Mouse (Mus musculus) monocyte, adult 5-6 weeks (primary cell): ENCODE measurements at regions not wholly inside any gene's neighbourhood (a gene's known extent, or its start where the extent isn't known, plus 50 kb on each side); places are given as distances from the start of the nearest gene placed in this dataset.

Source experiments
- ATAC-seq: fragments of 153-309, 156-312 bp; replicated peaks from 2 replicates; pipeline ENCODE4 v1.8.0; 2017; ENCODE audit warnings: mild to moderate bottlenecking; ENCODE audit not compliant: low TSS enrichment, insufficient number of reproducible peaks, severe bottlenecking, poor library complexity, low FRiP score

DNA sequence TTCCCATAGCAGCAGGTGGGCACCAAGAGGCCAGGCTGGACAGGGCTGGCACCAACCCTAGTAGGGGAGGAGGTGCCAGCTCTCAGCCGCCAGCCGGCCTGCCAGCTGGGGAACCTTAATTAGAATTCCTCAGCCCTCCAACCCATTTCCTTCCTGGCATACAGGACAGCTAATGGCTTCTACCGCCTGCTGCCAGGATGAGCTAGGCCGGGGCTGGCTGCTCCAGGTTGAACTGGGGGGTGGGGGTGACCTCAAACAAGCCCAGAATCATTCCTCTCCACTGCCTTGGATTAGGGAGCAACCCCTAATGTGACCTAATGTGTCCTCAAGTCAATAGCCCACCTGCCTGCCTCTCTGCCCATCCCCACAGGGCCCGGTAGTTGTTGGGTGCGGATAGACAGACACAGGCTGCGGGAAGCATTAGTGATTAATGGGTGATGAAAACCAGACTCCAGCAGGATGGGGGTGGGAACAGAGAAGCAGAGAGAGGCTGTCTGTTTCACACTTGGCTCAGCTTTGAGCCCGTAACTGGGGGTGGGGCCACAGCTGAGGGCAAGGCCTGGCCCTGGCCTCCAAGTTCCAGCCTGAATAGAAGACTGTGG is 105.9 kb downstream of the Zfp36l2 start:
- ATAC-seq = no peak

DNA sequence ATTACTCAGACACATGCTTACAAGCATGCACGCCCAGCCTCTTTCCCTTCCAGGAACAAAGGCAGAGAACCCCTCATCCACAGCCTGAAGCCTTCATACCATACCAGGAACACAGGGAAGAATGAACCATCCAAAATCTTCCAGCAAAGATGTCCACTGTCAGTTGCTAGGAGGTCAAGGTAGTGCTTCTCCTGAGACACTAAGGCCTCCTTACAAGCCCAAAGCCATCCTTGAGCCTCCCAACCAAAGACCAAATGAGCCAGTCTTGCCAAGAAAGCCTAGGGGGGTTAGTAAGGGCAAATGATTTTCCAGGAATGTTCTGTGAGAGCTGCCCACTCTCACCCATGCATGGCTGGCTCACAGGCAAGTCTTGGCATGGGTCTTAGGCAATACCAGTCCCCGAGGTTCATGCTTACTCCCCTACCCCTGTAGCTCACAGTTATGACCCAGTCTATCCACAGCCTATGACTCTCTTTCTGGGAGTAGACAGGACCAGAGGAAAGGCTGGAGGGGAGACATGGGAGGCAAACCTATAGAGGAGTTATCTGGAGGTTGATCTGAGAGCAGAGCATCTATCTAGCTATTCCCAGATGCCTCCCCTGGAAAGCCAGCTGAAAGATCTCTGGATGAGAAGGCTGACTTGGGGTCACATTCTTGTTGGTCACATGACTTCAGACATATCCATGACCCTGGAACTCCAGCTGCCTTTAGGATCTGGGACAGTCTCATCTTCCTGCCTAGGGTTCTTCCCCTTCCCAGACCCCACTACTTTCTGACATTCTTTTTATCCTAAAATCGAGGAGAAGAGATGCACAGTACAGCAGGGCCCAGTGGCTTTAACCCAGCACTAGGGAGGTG is 112.4 kb downstream of the Zfp36l2 start:
- ATAC-seq = no peak

DNA sequence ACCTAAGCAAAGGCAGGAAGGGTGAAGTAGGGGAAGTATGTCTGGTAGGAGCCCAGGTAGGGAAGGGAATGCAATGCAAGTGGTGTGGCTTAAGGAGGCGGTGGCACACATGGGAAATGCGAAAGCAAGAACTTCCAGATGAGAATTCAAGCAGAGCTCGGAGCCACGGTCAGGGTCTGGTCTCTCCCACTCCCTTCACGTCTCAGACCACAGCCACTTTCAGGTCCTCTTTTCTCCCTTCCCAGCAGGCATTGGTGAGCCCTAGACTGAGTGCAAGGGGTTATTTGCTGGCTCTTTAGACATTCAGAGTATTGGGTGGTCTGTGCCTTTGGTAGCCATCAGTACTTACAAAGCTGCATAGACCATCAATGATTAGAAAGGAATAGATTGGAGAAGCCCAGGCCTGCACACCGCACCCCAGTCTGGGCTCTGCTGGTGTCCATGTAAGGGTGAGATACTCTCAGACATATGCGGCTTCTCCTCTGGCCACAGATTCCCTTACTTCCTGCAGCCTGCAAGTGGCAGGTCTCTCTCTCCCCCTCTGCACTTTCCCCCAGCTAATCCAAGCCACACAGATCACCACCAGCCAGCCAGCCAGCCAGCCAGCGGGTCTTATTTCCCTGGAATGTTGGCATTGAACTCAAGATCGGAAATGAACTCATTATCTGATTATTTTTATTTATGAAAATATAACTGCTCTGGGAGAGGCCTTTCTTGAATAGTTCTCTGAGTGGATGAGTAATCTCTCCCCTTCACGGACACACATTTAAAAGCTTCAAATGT is 113.6 kb downstream of the Zfp36l2 start:
- peak; percentile 79 for ATAC-seq

DNA sequence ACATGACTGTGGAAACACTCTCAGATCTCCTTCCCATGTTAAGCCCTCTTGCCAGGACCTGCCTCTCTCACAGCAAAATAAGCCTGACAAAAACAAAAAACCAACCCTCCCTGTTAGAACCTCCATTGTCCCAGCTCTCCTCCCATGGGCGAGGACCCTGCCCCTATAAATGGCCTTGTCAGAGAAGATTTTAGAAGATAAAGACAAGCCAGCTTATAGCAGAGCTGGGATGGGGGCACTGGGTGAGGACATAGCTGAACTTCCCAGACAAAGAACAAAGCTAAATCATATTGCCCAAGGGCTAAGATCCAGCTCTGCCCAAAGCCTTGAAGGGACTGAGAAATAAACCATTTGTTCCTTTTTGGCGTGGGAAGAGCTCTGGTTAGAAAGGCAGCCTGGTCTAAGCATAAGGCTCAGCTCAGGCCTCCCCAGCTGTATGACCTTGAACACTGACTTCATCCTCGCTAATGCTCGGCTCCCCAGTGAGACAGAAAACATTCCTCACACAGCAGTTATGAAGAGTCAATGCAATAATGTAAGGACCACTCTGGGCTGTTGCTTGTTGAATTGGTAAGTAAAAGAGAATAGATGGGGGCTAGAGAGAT is 115.2 kb downstream of the Zfp36l2 start:
- no peak for ATAC-seq

- peak; percentile 56 for ATAC-seq
Observed at GRCm38 (mm10) chr17:84071855-84072254, 115.9 kb downstream of the Zfp36l2 start.

- no peak for ATAC-seq
Observed at GRCm38 (mm10) chr17:84070596-84070995, 117.2 kb downstream of the Zfp36l2 start.

GRCm38 (mm10) chr17:84067102-84067501 is 120.6 kb downstream of the Zfp36l2 start:
- ATAC-seq = no peak

GRCm38 (mm10) chr17:84063791-84064190 is 124.0 kb downstream of the Zfp36l2 start:
- ATAC-seq = no peak

DNA sequence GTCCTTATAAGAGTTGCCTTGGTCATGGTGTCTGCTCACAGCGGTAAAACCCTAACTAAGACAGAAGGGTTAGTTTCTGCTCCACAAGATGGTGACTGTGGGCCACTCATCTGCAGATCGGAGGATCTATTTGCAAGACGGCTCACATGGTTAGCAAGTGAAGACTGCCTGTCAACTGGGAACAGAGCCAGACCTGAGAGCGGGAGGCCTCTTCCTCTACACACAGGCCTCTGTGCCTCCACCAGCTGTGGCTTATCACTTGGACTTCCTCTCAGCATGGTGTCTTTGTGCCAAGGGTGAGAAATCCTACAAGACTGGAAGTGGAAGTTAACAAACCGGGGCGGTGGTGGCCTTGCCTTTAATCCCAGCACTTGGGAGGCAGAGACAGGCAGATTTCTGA is 126.1 kb downstream of the Zfp36l2 start:
- ATAC-seq = peak; percentile 83

DNA sequence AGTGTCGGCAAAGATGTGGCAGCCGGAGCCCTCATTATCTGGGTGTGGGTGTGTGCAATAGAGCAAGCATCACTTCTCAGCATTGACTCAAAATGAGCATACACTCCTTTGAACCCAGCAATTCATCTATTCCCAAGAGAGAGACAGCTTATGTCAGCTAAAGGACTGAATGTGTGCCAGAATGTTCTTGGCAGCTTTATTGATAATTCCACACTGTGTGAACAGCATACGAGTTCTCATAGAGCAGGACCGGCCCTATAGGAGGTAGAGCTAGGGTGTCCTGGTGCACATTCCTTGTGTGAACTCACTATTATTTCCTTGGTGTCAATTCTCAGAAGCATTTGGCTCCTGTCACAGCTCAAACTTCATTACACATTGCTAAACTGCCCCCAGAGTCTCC is 131.3 kb downstream of the Zfp36l2 start:
- ATAC-seq = no peak

DNA sequence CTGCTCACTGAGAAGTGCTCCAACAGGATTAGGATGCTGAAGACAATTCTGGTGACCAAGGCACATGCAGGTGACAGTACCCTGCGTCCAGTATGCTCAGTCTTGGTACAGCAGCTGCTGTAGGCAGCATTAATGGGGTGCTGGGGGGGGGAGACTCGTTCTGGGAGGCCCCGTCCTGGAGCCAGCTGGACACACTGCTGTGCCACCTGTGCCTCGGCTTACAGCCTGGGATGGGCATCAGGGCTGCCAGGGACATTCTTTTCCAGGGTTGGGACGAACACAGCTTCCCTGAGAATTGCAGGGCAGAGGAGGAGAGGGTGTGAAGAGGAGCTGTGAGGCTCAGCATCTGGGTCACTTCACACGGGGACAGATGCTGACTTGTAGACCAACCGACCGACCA is 135.3 kb downstream of the Zfp36l2 start:
- ATAC-seq = no peak

DNA sequence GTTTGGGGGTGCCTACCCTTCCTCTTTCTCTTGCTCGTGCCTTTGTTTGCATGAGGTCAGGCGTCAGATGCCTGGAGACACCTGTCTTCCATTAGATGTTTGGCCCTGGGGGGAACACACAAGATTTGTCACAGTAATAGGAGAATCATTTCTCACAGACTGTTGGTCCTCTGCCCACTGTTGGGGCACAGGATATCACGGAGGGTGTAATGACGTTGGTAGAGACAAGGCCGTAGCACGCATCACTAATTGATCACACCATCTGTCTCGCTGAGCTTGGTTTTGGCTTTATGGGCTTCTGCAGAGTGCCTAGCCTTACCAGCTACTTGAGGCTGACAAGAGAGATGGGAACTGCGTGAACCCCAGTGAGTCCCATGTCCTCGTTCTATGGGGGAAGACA is 136.5 kb downstream of the Zfp36l2 start:
- ATAC-seq = no peak

GRCm38 (mm10) chr17:84048533-84048932 is 139.2 kb downstream of the Zfp36l2 start:
- ATAC-seq = no peak

GRCm38 (mm10) chr17:84047520-84047919 is 140.2 kb downstream of the Zfp36l2 start:
- ATAC-seq = no peak

- no peak for ATAC-seq
Observed at GRCm38 (mm10) chr17:84045812-84046211, 141.9 kb downstream of the Zfp36l2 start.

GRCm38 (mm10) chr17:84044472-84044936 is 143.2 kb downstream of the Zfp36l2 start:
- peak; percentile 20; the same call in 1 of the 2 replicates for ATAC-seq

DNA sequence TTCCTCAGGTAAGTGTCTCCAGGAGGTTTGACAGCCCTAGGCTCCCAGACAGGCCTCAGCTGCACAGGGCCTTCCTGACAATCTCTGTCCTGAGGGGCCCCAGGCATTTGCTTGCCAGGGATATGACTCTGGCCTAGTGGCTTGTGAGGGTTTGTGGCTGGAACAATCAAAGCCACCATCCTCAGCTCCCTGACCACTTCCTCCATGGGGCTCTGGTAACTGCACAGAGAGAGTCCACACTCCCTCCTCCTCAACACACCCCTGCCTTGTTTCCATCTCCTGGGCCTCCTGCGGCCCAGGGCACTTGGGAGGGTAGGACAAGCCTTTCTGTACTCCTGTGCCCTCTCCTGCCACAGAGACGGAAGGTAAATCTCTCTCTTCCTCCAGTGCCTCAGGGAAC is 144.6 kb downstream of the Zfp36l2 start:
- ATAC-seq = peak; percentile 62; the same call in 1 of the 2 replicates

DNA sequence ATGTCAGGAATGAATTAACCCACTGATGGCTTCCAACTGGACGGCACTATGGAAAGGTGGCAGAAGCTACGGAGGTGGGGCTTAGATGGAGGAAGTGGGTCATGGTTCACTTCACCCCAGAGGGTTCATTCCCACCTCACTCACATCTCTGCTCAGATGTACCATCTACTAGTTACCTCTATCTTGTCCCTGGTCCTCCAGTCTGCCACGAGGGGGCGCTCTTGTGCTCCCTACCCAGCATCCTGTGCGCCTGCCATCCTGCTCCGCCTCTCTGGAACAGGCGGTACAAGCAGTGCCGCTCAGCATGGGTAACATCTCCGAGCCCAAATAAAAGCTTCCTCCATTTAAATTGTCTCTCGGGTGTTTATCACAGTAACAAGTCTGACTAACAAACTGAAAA is 148.3 kb downstream of the Zfp36l2 start:
- no peak for ATAC-seq
